Mouse (Mus musculus) kidney, embryonic 14.5 days (tissue): ENCODE measurements at regions not wholly inside any gene's neighbourhood (a gene's known extent, or its start where the extent isn't known, plus 50 kb on each side); places are given as distances from the start of the nearest gene placed in this dataset.
A peak's percentile ranks its signal among the peaks of the same experiment; 100 is the strongest.

ENCODE experiments used
- ATAC-seq: fragments of 200-750 bp; cut with Nextera tagmentation; 2 replicates; pipeline ENCODE4 v1.8.0; 2017; ENCODE audit warnings: moderate number of reproducible peaks, mild to moderate bottlenecking, moderate TSS enrichment, moderate library complexity; ENCODE audit not compliant: low FRiP score, low TSS enrichment
- H3K27ac ChIP-seq: fragments of 300-500 bp; sonication (generic); 2 replicates; pipeline ENCODE4 v1.5.1; 2014; ENCODE audit warnings: low read depth, mild to moderate bottlenecking, low read length, moderate library complexity, mixed read lengths
- H3K27me3 ChIP-seq: fragments of 300-500 bp; sonication (generic); 2 replicates; pipeline ENCODE4 v1.6.1; 2014; ENCODE audit warnings: mild to moderate bottlenecking, low read length; ENCODE audit not compliant: control insufficient read depth, insufficient read depth
- H3K36me3 ChIP-seq: fragments of 300-500 bp; sonication (generic); 2 replicates; pipeline ENCODE4 v1.6.1; 2014; ENCODE audit warnings: low read length, mixed read lengths; ENCODE audit not compliant: control insufficient read depth, insufficient read depth
- H3K4me1 ChIP-seq: fragments of 300-500 bp; sonication (generic); 2 replicates; pipeline ENCODE4 v1.6.1; 2014; ENCODE audit warnings: low read length, mixed read lengths; ENCODE audit not compliant: control insufficient read depth, insufficient read depth
- H3K4me2 ChIP-seq: fragments of 300-500 bp; sonication (generic); replicated peaks from 2 replicates; pipeline ENCODE4 v1.6.1; 2014; ENCODE audit warnings: low read depth, mild to moderate bottlenecking, low read length
- H3K4me3 ChIP-seq: fragments of 300-500 bp; sonication (generic); 2 replicates; pipeline ENCODE4 v1.5.1; 2014; ENCODE audit warnings: mild to moderate bottlenecking, low read length
- H3K9ac ChIP-seq: fragments of 300-500 bp; sonication (generic); 2 replicates; pipeline ENCODE4 v1.6.1; 2014; ENCODE audit warnings: low read depth, mild to moderate bottlenecking, low read length, moderate library complexity
- H3K9me3 ChIP-seq: fragments of 300-500 bp; sonication (generic); 2 replicates; pipeline ENCODE4 v1.6.1; 2016; ENCODE audit warnings: low read length; ENCODE audit not compliant: control insufficient read depth
- WGBS: fragments of 180-500 bp; shearing (Covaris S2); extraction: QIAGEN DNeasy Blood & Tissue Kit; methylation state at CpG from one replicate; pipeline ENCODE4 v1.1.7; 2014; 5-methylcytosine and 5-hydroxymethylcytosine counted together

DNA sequence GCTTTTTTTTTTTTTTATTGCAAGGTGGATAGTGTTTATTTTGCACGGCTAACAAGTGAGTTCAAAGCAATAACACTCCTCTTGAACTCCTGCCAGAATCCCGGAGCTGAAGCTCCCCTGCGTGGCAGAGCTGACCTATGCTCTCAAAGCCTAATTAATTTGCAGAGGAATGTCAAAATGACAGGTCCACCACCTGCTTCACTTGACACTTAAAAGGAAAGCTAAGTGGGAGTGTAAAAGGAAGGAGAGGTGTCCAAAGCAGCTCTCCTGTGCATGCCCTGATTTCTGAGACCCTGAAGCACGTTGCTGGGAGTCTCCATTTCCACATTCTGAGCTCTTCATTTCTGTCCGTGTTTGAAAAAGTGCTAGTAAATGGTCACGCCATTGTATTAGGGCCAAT, 80.8 kb downstream of the Spry2 start:
- 0 out of 2 replicates have a peak, but pooled peaks cover 4% of the 10 kb centered on the region for H3K4me1 ChIP-seq
- 10% methylated on average over 6 of the region's 6 CpGs for WGBS
- H3K27ac ChIP-seq: no peak overlapping the region
- no peak overlapping the region; the same call in 1 of the 2 replicates for H3K9ac ChIP-seq
- no peaks in the 10 kb centered on the region for H3K9me3 ChIP-seq
- peak overlapping the region; percentile 16; the same call in 1 of the 2 replicates for H3K4me3 ChIP-seq
- H3K4me2 ChIP-seq: peak overlapping the region; percentile 44
- ATAC-seq: peak; percentile 70
- no peaks in the 10 kb centered on the region for H3K27me3 ChIP-seq
- H3K36me3 ChIP-seq: no peaks in the 10 kb centered on the region

DNA sequence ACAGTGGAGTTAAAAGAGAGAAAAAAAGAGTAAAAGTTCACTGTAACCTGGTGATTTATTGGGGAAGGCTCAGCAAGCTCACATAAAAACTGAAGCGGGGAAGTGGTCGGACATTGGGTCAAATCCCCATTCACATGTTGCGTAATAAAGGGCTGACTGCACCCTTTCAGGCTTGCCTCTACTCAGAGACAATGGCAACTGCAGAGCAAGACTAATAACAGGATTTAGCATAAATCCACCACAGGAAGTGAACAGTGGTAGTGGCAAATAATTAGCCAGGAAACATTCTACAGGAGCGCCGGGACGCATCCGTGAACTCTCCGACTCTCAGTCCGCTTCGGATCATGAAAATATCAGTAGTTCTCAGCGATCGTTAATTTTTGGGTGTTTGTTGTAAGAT, 81.3 kb downstream of the Spry2 start:
- ATAC-seq: peak; percentile 77
- H3K27me3 ChIP-seq: no peaks in the 10 kb centered on the region
- H3K4me1 ChIP-seq: 0 out of 2 replicates have a peak, but pooled peaks cover 4% of the 10 kb centered on the region
- peak overlapping the region; percentile 44 for H3K4me2 ChIP-seq
- H3K9ac ChIP-seq: no peak overlapping the region; the same call in 1 of the 2 replicates
- WGBS: under 1% methylated on average over 12 of the region's 12 CpGs
- H3K9me3 ChIP-seq: no peaks in the 10 kb centered on the region
- H3K4me3 ChIP-seq: peak overlapping the region; percentile 16; the same call in 1 of the 2 replicates
- no peaks in the 10 kb centered on the region for H3K36me3 ChIP-seq
- H3K27ac ChIP-seq: no peak overlapping the region

DNA sequence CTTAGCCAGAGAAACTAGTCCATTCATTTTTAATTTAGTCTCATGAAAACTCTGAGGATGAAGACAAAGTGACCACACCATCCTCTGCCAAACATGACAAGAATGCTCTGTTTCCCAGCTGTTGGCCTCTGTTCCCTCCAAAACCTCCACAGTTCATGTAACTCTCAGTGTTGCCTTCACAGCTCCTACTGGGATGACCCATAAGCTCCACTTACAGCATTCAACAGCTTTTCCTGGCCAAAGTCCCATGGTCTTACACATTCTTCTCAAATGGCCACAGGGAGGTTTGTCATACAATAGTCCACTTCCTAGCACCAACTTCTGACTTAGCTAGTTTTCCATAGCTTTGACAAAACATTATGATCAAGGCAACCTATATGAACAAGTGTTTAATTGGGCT, 83.0 kb downstream of the Spry2 start:
- no peaks in the 10 kb centered on the region for H3K27me3 ChIP-seq
- 0 out of 2 replicates have a peak, but pooled peaks cover 4% of the 10 kb centered on the region for H3K4me1 ChIP-seq
- H3K9me3 ChIP-seq: no peaks in the 10 kb centered on the region
- no peak overlapping the region for H3K4me2 ChIP-seq
- no peak overlapping the region for H3K27ac ChIP-seq
- no peaks in the 10 kb centered on the region for H3K36me3 ChIP-seq
- ATAC-seq: no peak
- no peak overlapping the region for H3K9ac ChIP-seq
- no peak overlapping the region for H3K4me3 ChIP-seq

DNA sequence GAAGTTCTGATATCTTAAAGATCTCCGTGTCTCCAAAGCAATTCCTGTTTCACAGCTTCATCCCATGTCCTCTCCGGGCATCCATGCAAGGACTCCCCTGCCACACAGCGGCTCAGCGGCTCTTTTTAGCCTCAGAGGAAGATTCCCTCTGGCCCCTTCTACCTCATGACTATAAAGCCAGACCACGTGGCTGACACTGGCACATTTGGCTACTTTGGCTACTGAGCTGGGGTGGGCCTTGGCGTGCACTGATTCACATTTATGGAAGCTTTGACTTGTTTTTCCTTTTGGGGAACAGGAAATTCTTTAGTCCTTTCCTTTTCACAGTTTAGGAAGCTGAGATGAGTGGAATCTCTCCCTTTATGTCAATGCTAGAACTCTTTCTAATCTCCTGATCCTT, 83.5 kb downstream of the Spry2 start:
- no peak overlapping the region for H3K27ac ChIP-seq
- no peaks in the 10 kb centered on the region for H3K27me3 ChIP-seq
- H3K36me3 ChIP-seq: no peaks in the 10 kb centered on the region
- H3K9ac ChIP-seq: no peak overlapping the region
- 0 out of 2 replicates have a peak, but pooled peaks cover 4% of the 10 kb centered on the region for H3K4me1 ChIP-seq
- H3K4me3 ChIP-seq: no peak overlapping the region
- H3K4me2 ChIP-seq: no peak overlapping the region
- no peaks in the 10 kb centered on the region for H3K9me3 ChIP-seq
- ATAC-seq: no peak
- 70% methylated on average over 6 of the region's 6 CpGs for WGBS

DNA sequence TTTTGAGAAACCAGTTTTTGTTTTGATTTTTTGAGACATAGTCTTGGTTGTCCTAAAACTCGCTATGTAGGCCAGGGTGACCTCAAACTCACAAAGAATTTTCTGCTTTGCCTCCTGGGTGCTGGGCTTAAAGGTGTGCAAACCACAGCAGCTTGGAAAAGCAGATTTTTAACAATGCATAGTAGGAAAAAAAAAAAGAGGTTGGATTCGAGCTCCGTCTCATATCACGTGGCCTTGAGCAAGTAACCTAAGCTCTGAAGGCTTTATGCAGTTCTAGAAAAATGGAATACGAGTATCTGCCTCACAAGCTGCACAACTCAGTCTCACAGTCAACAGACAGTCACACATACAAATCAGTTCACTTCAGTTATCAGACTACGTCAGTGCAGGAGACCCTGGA, 90.9 kb downstream of the Spry2 start:
- no peak overlapping the region for H3K27ac ChIP-seq
- no peaks in the 10 kb centered on the region for H3K36me3 ChIP-seq
- H3K4me3 ChIP-seq: no peak overlapping the region
- no peak overlapping the region for H3K9ac ChIP-seq
- 75% methylated on average over 6 of the region's 6 CpGs for WGBS
- no peak for ATAC-seq
- H3K9me3 ChIP-seq: no peaks in the 10 kb centered on the region
- no peak overlapping the region for H3K4me2 ChIP-seq
- H3K4me1 ChIP-seq: peaks cover 8% of the 10 kb centered on the region; the same call in 1 of the 2 replicates
- no peaks in the 10 kb centered on the region for H3K27me3 ChIP-seq

DNA sequence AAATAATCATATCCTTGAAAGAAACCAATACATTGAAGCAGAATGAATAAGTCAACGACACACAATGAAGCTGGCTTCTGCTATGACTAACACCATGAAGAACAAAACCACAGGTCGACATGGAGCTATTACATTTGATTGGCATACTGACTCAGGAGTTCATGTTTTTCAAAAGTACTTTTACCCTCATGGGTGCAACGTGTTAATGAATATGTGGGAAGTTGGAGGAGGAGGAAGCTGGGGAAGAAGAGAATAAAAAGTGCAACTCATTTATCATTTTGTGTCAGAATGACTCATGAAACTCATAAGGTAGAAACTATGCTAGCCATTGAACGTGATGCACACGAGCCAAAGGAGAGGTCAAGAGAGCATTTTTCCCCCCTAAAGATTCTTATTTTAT, 91.3 kb downstream of the Spry2 start:
- Histone ChIP-seq H3K9me3 (no peaks in the 10 kb centered on the region), H3K4me1 (peaks cover 8% of the 10 kb centered on the region; the same call in 1 of the 2 replicates), H3K27ac (no peak overlapping the region), H3K36me3 (no peaks in the 10 kb centered on the region), H3K4me3 (no peak overlapping the region), H3K27me3 (no peaks in the 10 kb centered on the region), H3K4me2 (no peak overlapping the region), H3K9ac (no peak overlapping the region)
- 63% methylated on average over 5 of the region's 5 CpGs for WGBS
- no peak for ATAC-seq

DNA sequence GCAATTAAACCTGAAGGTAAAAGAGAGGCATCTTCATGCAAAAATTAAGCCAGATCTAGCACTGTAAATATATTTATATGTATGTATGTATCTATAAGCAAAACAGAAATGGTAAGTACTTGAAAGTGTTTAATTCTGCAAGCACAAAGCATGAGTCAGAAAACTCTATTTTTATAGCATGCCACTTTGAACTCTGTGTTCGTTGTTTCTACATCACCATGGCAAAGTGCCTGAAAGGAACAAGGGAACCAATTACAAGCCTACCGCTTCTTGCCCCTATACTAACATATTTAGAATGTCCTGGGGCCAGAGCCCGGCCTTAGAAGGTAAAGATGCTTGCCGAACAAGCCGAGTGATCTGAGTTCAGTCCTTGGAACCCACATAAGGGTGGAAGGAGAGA, 91.9 kb downstream of the Spry2 start:
- Histone ChIP-seq H3K9ac (no peak overlapping the region), H3K4me3 (no peak overlapping the region), H3K27me3 (no peaks in the 10 kb centered on the region), H3K4me1 (peaks cover 8% of the 10 kb centered on the region; the same call in 1 of the 2 replicates), H3K36me3 (no peaks in the 10 kb centered on the region), H3K4me2 (no peak overlapping the region), H3K9me3 (no peaks in the 10 kb centered on the region), H3K27ac (no peak overlapping the region)
- ATAC-seq: no peak
- WGBS: 78% methylated on average over 5 of the region's 5 CpGs

DNA sequence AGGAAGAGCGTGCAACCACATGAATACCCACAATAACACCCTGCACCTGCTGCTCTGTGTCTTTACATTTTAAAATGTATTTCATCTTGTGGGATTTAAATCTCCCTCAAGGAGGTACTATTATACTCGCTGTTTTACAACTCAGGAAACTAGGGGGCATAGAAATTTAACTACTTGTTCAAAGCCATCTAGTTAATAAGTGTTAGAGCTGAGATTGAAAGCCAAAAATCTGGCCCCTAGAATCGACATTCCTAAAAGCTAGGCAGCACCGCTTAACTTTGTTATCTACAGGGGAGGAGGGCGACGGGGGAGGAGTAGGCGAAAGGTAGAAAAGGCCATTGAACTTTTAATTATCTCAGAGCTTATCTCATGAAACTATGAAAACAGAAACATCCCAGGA, 93.3 kb downstream of the Spry2 start:
- peak overlapping the region; percentile 40 for H3K4me2 ChIP-seq
- H3K9ac ChIP-seq: 0 out of 2 replicates have a peak overlapping the region, but pooled peaks have one; percentile 31
- H3K4me1 ChIP-seq: peaks cover 8% of the 10 kb centered on the region; the same call in 1 of the 2 replicates
- peak; percentile 56; the same call in 1 of the 2 replicates for ATAC-seq
- 37% methylated on average over 7 of the region's 7 CpGs for WGBS
- no peaks in the 10 kb centered on the region for H3K36me3 ChIP-seq
- peak overlapping the region; percentile 17; the same call in 1 of the 2 replicates for H3K4me3 ChIP-seq
- H3K9me3 ChIP-seq: no peaks in the 10 kb centered on the region
- H3K27ac ChIP-seq: peak overlapping the region; percentile 83
- no peaks in the 10 kb centered on the region for H3K27me3 ChIP-seq

DNA sequence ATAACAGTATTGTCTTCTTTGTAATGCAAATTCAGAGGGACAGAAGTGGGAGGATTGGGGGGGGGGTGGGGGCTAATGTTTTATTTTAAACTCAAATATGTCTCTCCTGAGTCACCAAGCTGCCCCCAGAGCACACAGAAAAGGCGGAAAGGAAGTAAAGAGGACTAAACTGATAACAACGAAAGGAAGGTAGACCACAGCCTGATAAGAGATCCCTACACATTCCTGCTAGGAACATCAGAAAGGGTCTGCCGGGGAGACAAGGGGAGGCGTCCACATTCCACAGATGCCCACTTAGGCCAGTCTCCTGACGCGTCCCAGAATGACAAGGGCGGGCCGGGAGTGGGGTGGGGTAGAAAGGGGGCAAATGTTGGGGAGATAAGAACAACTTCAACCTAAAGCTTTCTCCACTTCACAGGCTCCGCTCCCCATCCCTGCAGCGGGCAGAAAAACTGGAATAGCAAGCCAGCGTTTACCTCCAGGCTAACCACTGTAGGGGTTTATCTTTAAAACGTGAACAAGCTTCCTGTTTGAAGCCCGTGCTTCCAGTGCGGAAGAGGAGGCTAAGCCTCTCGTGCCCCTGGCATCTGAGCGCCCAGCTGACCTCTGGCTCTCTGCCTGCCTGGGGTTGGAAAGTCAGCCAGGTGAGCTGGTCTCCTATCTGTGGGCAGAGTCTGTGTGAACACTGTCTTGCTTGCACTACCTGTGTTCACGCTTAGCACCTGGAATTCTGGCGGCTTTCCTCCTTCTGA, 93.9 kb downstream of the Spry2 start:
- Histone ChIP-seq H3K4me3 (peak overlapping the region; percentile 17; the same call in 1 of the 2 replicates), H3K27me3 (no peaks in the 10 kb centered on the region), H3K4me2 (peak overlapping the region; percentile 40), H3K9me3 (no peaks in the 10 kb centered on the region), H3K36me3 (no peaks in the 10 kb centered on the region), H3K4me1 (peaks cover 8% of the 10 kb centered on the region; the same call in 1 of the 2 replicates), H3K9ac (peak overlapping the region; percentile 31; the same call in 1 of the 2 replicates), H3K27ac (peak overlapping the region; percentile 83)
- peak; percentile 43; the same call in 1 of the 2 replicates for ATAC-seq
- 15% methylated on average over 18 of the region's 18 CpGs for WGBS
